Mouse (Mus musculus) heart, embryonic 10.5 days (tissue): Measurements from ENCODE around the gene Clba1. TPM values are rescaled to one million over a fixed set of nuclear protein-coding genes. Genes with fewer than 3 reads are reported as not detected.
A peak's percentile ranks its signal among the peaks of the same experiment; 100 is the strongest.
"Not testable (repeated sequence)": the region's sequence is repeated elsewhere in the genome, so short reads cannot be mapped to it uniquely, and the experiment has no call there.

ENCODE experiments used
- DNase-seq: peaks from one replicate; pipeline ENCODE4 v3.0.0-alpha.2; 2017; ENCODE audit warnings: low spot score
- H3K27ac ChIP-seq: fragments of 300-500 bp; sonication (generic); 2 replicates; pipeline ENCODE4 v1.5.1; 2016; ENCODE audit warnings: mild to moderate bottlenecking
- H3K27me3 ChIP-seq: fragments of 300-500 bp; sonication (generic); 2 replicates; pipeline ENCODE4 v1.6.1; 2016; ENCODE audit warnings: mild to moderate bottlenecking; ENCODE audit not compliant: poor library complexity, insufficient read depth, severe bottlenecking
- H3K36me3 ChIP-seq: fragments of 300-500 bp; sonication (generic); 2 replicates; pipeline ENCODE4 v1.6.1; 2016; ENCODE audit warnings: mild to moderate bottlenecking, moderate library complexity
- H3K4me1 ChIP-seq: fragments of 300-500 bp; sonication (generic); 2 replicates; pipeline ENCODE4 v1.6.1; 2016; ENCODE audit warnings: mild to moderate bottlenecking
- H3K4me3 ChIP-seq: fragments of 300-500 bp; sonication (generic); 2 replicates; pipeline ENCODE4 v1.5.1; 2016; ENCODE audit warnings: mild to moderate bottlenecking, moderate library complexity
- H3K9me3 ChIP-seq: fragments of 300-500 bp; sonication (generic); 2 replicates; pipeline ENCODE4 v1.6.1; 2016; ENCODE audit warnings: mild to moderate bottlenecking, moderate library complexity
- WGBS: fragments of 180-500 bp; shearing (Covaris S2); methylation state at CpG from one replicate; pipeline ENCODE4 v1.1.7; 2016; 5-methylcytosine and 5-hydroxymethylcytosine counted together
- polyA plus RNA-seq: library from polyadenylated mRNA; unstranded; fragments of >200 nt; fragmentation: Nextera tagmentation; extraction: Ambion mirVana; gene quantifications from 2 replicates; pipeline ENCODE4 v1.2.1, GENCODE M21; 2016

Gene Clba1
- polyA plus RNA-seq, 1 experiment from 2014 or later = 13.0 TPM

DNA sequence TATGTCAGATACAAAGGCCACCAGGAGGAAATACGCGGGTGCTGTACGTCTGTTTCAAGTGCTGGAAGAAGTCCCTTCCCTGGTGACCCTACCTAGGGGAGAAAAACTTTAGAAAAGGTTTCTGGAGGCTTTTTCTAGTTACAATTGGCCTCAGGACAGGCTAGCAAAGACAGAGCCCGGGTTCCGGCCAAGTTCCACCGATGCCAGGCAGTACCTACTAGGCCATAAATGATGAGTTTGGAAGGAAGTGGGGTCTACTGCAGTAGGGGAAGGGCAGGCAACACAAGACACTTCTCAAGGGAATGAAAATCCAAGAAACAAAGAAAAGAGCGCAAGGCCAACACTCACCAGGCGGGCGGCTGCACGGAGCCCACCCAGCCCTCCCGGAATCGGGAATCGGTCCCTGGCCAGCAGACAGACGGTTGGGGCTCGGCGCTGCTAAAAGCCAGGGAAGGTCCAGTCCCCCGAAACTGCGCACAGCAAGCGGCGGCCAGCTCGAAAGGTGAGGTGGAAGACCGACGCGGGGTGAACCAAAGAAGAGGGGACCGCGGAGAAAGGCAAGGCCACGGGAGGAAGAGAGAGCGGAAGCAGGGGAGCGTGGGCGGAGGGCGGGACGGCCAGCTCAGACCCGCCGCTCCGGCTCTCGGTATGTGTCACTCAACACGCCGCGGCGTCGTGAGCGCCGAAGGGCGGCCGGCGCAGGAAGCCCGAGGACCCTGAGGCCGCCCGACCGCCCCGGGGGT, 19.9 kb downstream of the Clba1 start:
- DNase-seq = peak; percentile 85
- H3K4me1 ChIP-seq = peaks cover 49% of the 10 kb centered on the region

DNA sequence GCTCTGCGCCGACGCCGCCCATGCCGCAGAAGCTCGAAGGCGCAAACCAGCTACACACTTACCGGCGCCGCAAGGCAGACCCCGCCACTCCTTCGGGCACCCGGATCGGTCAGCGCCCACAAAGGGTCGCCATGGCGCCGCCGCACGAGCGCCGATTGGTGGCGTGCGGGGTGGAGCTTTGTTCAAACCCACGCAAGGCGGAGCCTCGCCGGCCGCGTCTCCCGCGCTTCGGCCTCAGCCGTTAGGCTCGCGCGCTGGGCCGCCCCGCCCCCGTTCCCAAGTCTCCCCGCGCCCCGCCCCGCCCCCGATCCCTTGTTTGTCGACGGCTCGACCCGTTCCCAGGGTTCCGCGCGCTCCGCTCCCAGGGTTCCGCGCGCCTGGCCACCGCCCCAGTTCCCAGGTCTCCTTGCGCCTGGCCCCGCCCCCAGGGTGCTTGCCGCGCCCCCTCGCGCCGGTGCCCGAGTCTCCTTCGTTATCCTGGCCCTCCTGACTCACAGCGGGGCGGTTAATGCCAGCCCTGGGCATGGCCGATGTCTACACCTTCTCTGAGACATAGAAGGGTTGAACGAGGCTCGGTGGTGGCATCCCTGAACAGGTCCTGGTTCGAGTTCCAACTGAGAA, 20.6 kb downstream of the Clba1 start, which contains the start of gene Cdca4:
Cdca4 (minus strand) TSS at position 180 of the 621 bp plus-strand sequence.
- no peaks in the 10 kb centered on the region for H3K27me3 ChIP-seq
- no peaks in the 10 kb centered on the region for H3K9me3 ChIP-seq
- DNase-seq = peak; percentile 99
- H3K27ac ChIP-seq = peak within 1 kb of the TSS; percentile 98
- WGBS = under 1% methylated on average over 72 of the region's 72 CpGs
- peak within 1 kb of the TSS; percentile 94 for H3K4me3 ChIP-seq
- peaks cover 42% of the 10 kb centered on the region for H3K4me1 ChIP-seq
- H3K36me3 ChIP-seq = peaks cover 51% of the 10 kb centered on the region

More for the DNA sequence above, 19.9 kb downstream of the Clba1 start:
- Histone ChIP-seq H3K4me3 (peak overlapping the region; percentile 94), H3K9me3 (no peaks in the 10 kb centered on the region), H3K27ac (peak overlapping the region; percentile 98), H3K36me3 (peaks cover 57% of the 10 kb centered on the region), H3K27me3 (no peaks in the 10 kb centered on the region)
- WGBS = under 1% methylated on average over 51 of the region's 51 CpGs

DNA sequence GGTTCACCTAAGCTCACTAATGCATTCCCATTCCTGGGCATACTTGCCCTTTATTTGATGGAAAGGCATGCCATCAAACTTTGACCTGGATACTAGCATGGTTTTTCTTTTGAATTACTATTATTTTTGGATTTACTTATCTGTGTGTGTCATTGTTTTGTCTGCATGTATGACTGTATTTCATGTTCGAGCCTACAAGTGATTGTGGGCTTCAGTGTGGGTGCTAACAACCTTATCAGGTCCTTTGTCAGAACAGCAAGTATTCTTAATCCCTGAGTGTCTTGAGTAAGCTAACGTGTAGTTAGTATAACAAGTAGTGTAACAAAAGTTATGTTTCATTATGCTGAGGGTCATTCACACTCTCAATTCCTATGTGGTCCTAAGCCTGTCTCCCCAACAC, 21.4 kb downstream of the Clba1 start:
- H3K4me1 ChIP-seq = peaks cover 37% of the 10 kb centered on the region
- peaks cover 43% of the 10 kb centered on the region for H3K36me3 ChIP-seq
- H3K9me3 ChIP-seq = no peaks in the 10 kb centered on the region
- H3K27ac ChIP-seq = peak overlapping the region; percentile 98
- peak overlapping the region; percentile 94 for H3K4me3 ChIP-seq
- WGBS = 17% methylated on average over 2 of the region's 2 CpGs
- no peaks in the 10 kb centered on the region for H3K27me3 ChIP-seq
- no peak for DNase-seq

DNA sequence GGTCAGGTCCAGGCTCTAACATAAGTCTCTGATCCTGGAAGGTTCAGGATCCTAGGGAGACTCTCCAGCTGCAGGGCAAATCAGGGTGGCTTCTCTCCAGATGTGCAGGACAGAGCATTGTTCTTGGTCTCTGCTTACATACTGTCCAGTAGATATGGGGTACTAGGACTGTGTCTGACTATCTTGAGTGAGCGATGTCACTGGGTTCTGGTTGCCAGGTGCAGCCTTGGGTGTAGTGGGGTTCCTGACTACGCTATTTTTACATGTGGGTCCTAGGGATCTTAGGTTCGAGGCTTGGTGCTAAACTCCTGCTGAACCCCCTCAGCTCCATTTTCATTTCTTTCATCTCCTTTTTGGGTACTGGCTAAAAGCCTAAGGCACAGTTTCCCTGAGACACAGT, 21.8 kb downstream of the Clba1 start:
- Histone ChIP-seq H3K4me3 (peak overlapping the region; percentile 94), H3K27me3 (no peaks in the 10 kb centered on the region), H3K9me3 (no peaks in the 10 kb centered on the region), H3K36me3 (peaks cover 40% of the 10 kb centered on the region), H3K4me1 (peaks cover 36% of the 10 kb centered on the region), H3K27ac (peak overlapping the region; percentile 98; the same call in 1 of the 2 replicates)
- WGBS = 82% methylated on average over 3 of the region's 3 CpGs
- no peak for DNase-seq

DNA sequence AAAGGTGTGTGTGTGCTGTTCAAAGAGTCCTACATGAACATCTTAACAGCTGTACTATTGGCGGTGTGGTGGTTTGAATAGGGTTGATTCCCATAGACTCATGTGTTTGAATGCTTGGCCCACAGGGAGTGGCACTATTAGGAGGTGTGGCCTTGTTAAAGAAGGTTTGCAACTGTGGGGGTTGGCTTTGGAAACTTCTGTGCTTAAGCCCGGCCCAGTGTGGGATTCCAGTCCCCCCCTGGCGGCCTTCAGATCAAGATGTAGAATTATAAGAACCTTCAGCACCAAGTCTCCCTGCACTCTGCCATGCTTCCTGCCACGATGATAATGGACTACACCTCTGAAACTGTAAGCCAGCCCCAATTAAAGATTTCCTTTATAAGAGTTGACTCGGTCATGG, 23.7 kb downstream of the Clba1 start:
- H3K4me3 ChIP-seq = no peak overlapping the region
- H3K4me1 ChIP-seq = peaks cover 17% of the 10 kb centered on the region
- DNase-seq = no peak
- WGBS = 88% methylated on average over 5 of the region's 5 CpGs
- peaks cover 22% of the 10 kb centered on the region for H3K36me3 ChIP-seq
- no peaks in the 10 kb centered on the region for H3K9me3 ChIP-seq
- H3K27me3 ChIP-seq = no peaks in the 10 kb centered on the region
- no peak overlapping the region for H3K27ac ChIP-seq

DNA sequence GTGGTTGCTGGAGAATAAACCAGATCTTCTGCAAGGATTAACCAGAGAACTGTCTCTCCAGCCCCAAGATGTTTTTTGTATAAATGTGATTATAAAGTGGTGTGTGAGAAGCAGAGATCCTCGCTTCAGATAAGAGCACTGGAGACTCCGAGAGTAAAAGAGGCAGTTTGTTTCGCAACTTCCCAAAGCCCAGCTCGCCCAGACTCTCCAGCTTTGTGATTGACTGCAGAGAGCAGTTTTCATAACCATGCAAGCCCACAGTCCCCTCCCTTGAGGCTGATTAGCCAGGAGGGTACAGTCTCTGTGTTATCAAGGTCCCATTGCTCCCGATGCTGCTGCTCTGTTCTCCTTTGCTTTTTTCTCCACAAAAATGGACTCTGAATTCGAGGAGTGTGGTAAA, 24.8 kb downstream of the Clba1 start:
- no peaks in the 10 kb centered on the region for H3K27me3 ChIP-seq
- H3K27ac ChIP-seq = no peak overlapping the region
- WGBS = 75% methylated on average over 6 of the region's 6 CpGs
- H3K9me3 ChIP-seq = no peaks in the 10 kb centered on the region
- H3K36me3 ChIP-seq = peaks cover 18% of the 10 kb centered on the region
- H3K4me3 ChIP-seq = no peak overlapping the region
- H3K4me1 ChIP-seq = peaks cover 10% of the 10 kb centered on the region
- no peak for DNase-seq

DNA sequence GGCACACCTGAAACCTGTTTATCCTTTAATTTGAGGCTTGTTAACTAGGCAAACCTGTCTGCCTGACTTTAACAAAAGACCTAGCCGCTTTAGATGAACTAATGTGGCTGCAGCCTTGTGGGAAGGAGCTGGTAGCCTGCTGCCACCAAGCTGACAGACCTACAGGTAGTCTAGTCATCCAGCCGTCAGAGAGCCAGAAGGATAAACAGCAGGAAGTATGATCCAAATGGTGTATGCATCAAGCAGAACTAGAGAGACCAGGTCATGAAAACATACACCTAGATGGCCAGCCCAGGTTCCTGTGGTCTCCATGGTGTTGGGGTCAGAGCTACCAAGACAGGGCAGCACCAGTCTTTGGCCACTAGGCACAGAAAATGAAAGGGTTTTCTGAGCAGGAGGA, 26.3 kb downstream of the Clba1 start:
- no peaks in the 10 kb centered on the region; the same call in 1 of the 2 replicates for H3K9me3 ChIP-seq
- WGBS = 60% methylated on average over 2 of the region's 2 CpGs
- H3K36me3 ChIP-seq = peaks cover 18% of the 10 kb centered on the region
- no peak overlapping the region for H3K4me3 ChIP-seq
- no peak for DNase-seq
- no peak overlapping the region for H3K27ac ChIP-seq
- peaks cover 7% of the 10 kb centered on the region for H3K4me1 ChIP-seq
- no peaks in the 10 kb centered on the region for H3K27me3 ChIP-seq

DNA sequence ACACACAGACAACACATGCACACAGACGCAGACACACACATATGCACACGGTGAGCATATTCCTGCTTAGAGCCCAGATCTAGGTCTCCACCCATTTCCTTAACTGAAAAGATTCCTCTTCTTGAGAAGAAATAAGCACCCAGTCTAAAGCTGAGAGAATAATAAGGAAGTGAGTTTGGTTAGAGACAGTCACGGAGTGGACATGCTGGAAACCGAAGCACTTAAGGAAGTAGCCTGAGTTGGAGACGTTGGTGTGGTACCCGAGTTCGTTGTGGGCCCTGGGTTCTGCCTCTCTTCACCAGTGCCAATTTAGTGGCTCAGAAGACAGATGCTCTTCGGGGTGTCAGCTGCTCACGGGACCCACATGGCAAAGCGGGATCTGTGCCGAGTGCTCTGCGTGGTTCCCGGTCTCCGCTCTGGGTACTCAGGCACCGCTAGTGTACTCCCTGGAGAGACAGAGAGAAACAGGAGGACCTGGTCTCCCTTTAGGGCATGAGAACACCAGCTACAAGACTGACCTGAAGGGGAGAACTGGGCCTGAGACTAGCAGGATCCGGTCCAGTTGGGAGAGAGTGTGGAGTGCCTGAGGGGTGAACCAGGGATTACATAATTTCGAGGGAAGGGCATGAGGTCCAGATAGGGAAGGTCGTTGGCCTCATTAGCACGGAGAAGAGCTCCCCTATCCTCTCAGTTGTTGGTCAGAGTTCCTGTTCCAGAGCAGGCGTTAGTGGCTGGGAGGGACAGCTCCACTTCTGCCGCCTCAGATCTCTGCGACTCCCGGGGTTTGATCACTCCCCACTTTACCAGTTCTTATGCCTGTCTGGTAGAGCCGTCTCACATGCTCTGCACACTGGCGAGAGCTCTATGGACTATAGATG, 31.7 kb downstream of the Clba1 start:
- 72% methylated on average over 25 of the region's 25 CpGs for WGBS
- Histone ChIP-seq H3K27me3 (no peaks in the 10 kb centered on the region), H3K4me3 (no peak overlapping the region), H3K27ac (no peak overlapping the region), H3K36me3 (no peaks in the 10 kb centered on the region), H3K9me3 (no peaks in the 10 kb centered on the region; the same call in 1 of the 2 replicates), H3K4me1 (no peaks in the 10 kb centered on the region)
- no peak for DNase-seq

DNA sequence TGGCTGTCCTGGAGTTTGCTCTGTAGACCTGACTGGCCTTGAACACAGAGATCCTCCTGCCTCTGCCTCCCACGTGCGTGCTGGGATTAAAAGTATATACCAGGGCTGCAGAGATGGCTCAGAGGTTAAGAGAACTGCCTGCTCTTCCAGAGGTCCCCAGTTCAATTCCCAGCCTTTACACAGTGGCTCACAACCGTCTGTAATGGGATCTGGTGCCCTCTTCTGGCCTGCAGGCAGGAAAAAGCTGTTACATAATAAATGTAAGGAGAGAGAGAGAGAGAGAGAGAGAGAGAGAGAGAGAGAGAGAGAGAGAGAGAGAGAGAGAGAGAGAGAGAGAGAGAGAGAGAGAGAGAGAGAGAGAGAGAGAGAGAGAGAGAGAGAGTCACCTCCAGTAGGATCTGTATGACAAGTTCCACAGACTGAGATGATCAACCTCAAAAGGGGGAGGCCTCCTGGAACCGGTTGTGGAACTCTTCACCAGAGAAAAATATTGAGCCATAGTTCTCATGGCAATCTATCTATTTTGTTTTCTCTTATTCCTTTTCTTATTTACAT, 32.7 kb downstream of the Clba1 start:
- 58% methylated on average over 4 of the region's 4 CpGs for WGBS
- H3K9me3 ChIP-seq = not testable (repeated sequence)

DNA sequence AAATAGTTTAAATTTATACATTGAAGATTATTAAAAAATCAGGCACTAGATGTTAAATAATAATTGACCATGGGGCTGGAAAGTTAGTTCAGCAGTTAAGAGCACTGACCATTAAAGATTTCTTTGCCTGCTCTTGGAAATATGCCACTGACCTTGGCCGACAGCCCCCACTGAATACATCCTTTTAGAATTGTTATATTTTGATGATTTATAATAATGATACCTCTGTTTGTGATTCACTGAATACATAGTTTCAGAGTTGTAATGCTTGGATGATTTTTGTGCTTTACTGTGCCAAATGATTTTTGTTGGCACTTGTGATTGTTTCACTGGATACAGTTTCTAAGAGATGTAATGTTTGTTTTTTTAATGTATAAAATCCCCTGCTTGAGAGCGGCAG, 33.4 kb downstream of the Clba1 start:
- not testable (repeated sequence) for H3K4me1 ChIP-seq, DNase-seq, H3K27ac ChIP-seq, H3K4me3 ChIP-seq, H3K9me3 ChIP-seq, H3K27me3 ChIP-seq, H3K36me3 ChIP-seq
- 85% methylated on average over 2 of the region's 2 CpGs for WGBS

More for the DNA sequence above, 32.7 kb downstream of the Clba1 start:
- H3K27ac ChIP-seq, H3K4me3 ChIP-seq, DNase-seq, H3K27me3 ChIP-seq, H3K4me1 ChIP-seq, H3K36me3 ChIP-seq: not testable (repeated sequence)

DNA sequence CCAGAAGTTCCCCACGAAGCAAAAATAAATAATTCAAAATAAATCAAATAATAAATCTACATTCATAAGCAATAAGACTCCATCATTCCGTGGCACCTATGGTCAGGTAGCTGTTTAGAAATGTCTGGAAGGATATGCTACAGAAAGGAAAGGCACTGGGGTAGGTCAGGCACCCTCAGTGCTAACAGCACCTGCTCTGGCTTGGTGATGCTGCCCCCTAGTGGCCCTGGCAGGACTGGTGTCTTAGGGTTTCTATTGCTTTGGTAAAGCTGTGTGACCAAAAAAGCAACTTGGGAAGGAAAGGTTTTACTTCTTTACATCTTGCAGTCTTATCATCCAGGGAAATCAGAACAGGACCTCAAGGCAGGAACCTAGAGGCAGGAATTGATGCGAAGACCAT, 35.1 kb downstream of the Clba1 start:
- WGBS = 21% methylated on average over 3 of the region's 3 CpGs
- Histone ChIP-seq H3K4me1 (no peaks in the 10 kb centered on the region), H3K4me3 (no peak overlapping the region), H3K36me3 (no peaks in the 10 kb centered on the region), H3K27me3 (no peaks in the 10 kb centered on the region), H3K9me3 (no peaks in the 10 kb centered on the region; the same call in 1 of the 2 replicates), H3K27ac (no peak overlapping the region)
- DNase-seq = peak; percentile 90

DNA sequence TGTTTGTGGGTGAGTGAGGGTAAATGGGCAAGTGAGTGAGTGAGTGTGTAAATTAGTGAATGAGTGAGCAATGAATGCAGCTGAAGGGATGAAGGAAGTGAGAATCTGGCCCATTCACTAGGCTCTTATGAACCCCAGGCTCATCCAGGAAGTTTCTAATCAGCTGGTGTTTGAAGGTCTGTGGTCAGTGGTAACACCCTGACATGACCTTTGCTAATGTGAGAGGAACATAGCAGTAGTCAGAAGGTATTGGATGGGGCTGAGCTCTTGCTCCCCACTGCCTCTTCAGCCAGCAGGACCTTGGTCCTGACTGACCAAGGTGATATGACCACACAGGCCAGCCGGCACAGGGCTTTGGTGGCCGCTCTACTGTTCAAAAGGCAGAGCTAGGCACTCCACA, 39.1 kb downstream of the Clba1 start:
- Histone ChIP-seq H3K4me1 (peaks cover 9% of the 10 kb centered on the region), H3K27me3 (peaks cover 5% of the 10 kb centered on the region; the same call in 1 of the 2 replicates), H3K36me3 (no peaks in the 10 kb centered on the region), H3K4me3 (no peak overlapping the region), H3K9me3 (no peaks in the 10 kb centered on the region), H3K27ac (no peak overlapping the region)
- no peak for DNase-seq
- 86% methylated on average over 2 of the region's 2 CpGs for WGBS
